Mouse (Mus musculus): ENCODE data around the gene Vmn2r69.

The Vmn2r69 gene

GRCm38 (mm10) chr7:85415820-85416219 is at the start of gene Vmn2r69:
Gene Vmn2r69, minus strand, starts transcription at chr7:85415920.
- DNase-seq = no peak
